Mouse (Mus musculus) 416B (cell line): ENCODE measurements around the gene Rbm48.
"Not testable (repeated sequence)": the region's sequence is repeated elsewhere in the genome, so short reads cannot be mapped to it uniquely, and the experiment has no call there.

Source experiments
- DNase-seq: peaks from one replicate; pipeline ENCODE4 v3.0.0; 2011; ENCODE audit warnings: low read depth

The Rbm48 gene

GRCm38 (mm10) chr5:3596399-3596766, at the start of gene Rbm48:
TSS of gene Rbm48 (minus strand) at chr5:3596585.
- DNase-seq: peak; percentile 79

GRCm38 (mm10) chr5:3645326-3645725, 48.9 kb upstream of the Rbm48 start:
- no peak for DNase-seq

- DNase-seq: no peak
Observed at GRCm38 (mm10) chr5:3644621-3645020, 48.2 kb upstream of the Rbm48 start.

- no peak for DNase-seq
Observed at GRCm38 (mm10) chr5:3635286-3635685, 38.9 kb upstream of the Rbm48 start.

GRCm38 (mm10) chr5:3633951-3634350, 37.6 kb upstream of the Rbm48 start:
- peak; percentile 46 for DNase-seq

GRCm38 (mm10) chr5:3633315-3633714, 36.9 kb upstream of the Rbm48 start:
- no peak for DNase-seq

- no peak for DNase-seq
Observed at GRCm38 (mm10) chr5:3632285-3632684, 35.9 kb upstream of the Rbm48 start.

- no peak for DNase-seq
Observed at GRCm38 (mm10) chr5:3631512-3632271, 35.3 kb upstream of the Rbm48 start.

GRCm38 (mm10) chr5:3630055-3630454, 33.7 kb upstream of the Rbm48 start:
- no peak for DNase-seq

- DNase-seq: no peak
Observed at GRCm38 (mm10) chr5:3620486-3620885, 24.1 kb upstream of the Rbm48 start.

- not testable (repeated sequence) for DNase-seq
Observed at GRCm38 (mm10) chr5:3611835-3612234, 15.4 kb upstream of the Rbm48 start.

GRCm38 (mm10) chr5:3609241-3609640, 12.9 kb upstream of the Rbm48 start:
- DNase-seq: no peak

- no peak for DNase-seq
Observed at GRCm38 (mm10) chr5:3607114-3607513, 10.7 kb upstream of the Rbm48 start.

- DNase-seq: peak; percentile 58
Observed at GRCm38 (mm10) chr5:3600790-3601189, 4.4 kb upstream of the Rbm48 start.

- no peak for DNase-seq
Observed at GRCm38 (mm10) chr5:3600298-3600697, 3.9 kb upstream of the Rbm48 start.

- no peak for DNase-seq
Observed at GRCm38 (mm10) chr5:3598766-3599165, 2.4 kb upstream of the Rbm48 start.

GRCm38 (mm10) chr5:3597171-3597570, 786 bp upstream of the Rbm48 start:
- DNase-seq: no peak

- DNase-seq: peak; percentile 96
Observed at GRCm38 (mm10) chr5:3595693-3596398, 539 bp downstream of the Rbm48 start, which contains the start of gene Pex1. TSS of gene Pex1 (plus strand) at chr5:3596066.

GRCm38 (mm10) chr5:3579066-3579465, 17.3 kb downstream of the Rbm48 start:
- DNase-seq: no peak

- DNase-seq: peak; percentile 21
Observed at GRCm38 (mm10) chr5:3577939-3578338, 18.4 kb downstream of the Rbm48 start.

GRCm38 (mm10) chr5:3574825-3575224, 21.6 kb downstream of the Rbm48 start:
- DNase-seq: no peak

GRCm38 (mm10) chr5:3571266-3571665, 25.1 kb downstream of the Rbm48 start, which contains the start of gene 1700109H08Rik:
TSS of gene 1700109H08Rik (plus strand) at chr5:3571566.
- DNase-seq: no peak

- no peak for DNase-seq
Observed at GRCm38 (mm10) chr5:3554198-3554597, 42.2 kb downstream of the Rbm48 start.
